Mouse (Mus musculus): ENCODE measurements around the gene Cd19. TPM values are rescaled to one million over a fixed set of nuclear protein-coding genes. Genes with fewer than 3 reads are reported as not detected.

The Cd19 gene
- total and polyA plus RNA-seq, 2 experiments: 0.18 to 1.7 TPM

GRCm38 (mm10) chr7:126444536-126444935 lies 29.8 kb upstream of the Cd19 start:
- no peaks in the 10 kb centered on the region for H3K79me2 ChIP-seq (ENCODE audit: control insufficient read depth, insufficient read depth, low read length)
- TF ChIP-seq POLR2A (IDR thresholded peaks at IDR 0.05; ENCODE audit: extremely low read depth, insufficient read depth, low read length): no peak
- no peak for TF ChIP-seq CTCF (IDR thresholded peaks at IDR 0.05; ENCODE audit: low read depth, low read length)
- H3K9ac ChIP-seq (ENCODE audit: low read depth, low read length): no peak overlapping the region
- no peak overlapping the region for H3K4me3 ChIP-seq (ENCODE audit: insufficient read depth, low read depth, low read length)
- no peaks in the 10 kb centered on the region for H3K4me1 ChIP-seq (ENCODE audit: control insufficient read depth, insufficient read depth, low read length)
- H3K27me3 ChIP-seq (ENCODE audit: control insufficient read depth, insufficient read depth, low read length): no peaks in the 10 kb centered on the region
- peaks cover 14% of the 10 kb centered on the region for H3K36me3 ChIP-seq (ENCODE audit: control insufficient read depth, insufficient read depth, low read length)
- no peak for DNase-seq (ENCODE audit: extremely low read depth, low read depth, low spot score)
- 98% methylated on average over 9 of the region's 9 CpGs for WGBS
- no peak overlapping the region for H3K27ac ChIP-seq (replicated peaks; ENCODE audit: insufficient read depth, low read depth, low read length)

- Histone ChIP-seq H3K4me1 (ENCODE audit: control insufficient read depth, insufficient read depth, low read length) (no peaks in the 10 kb centered on the region), H3K36me3 (ENCODE audit: control insufficient read depth, insufficient read depth, low read length) (peaks cover 14% of the 10 kb centered on the region), H3K27me3 (ENCODE audit: control insufficient read depth, insufficient read depth, low read length) (no peaks in the 10 kb centered on the region), H3K79me2 (ENCODE audit: control insufficient read depth, insufficient read depth, low read length) (no peaks in the 10 kb centered on the region), H3K4me3 (ENCODE audit: insufficient read depth, low read depth, low read length) (no peak overlapping the region), H3K27ac (replicated peaks; ENCODE audit: insufficient read depth, low read depth, low read length) (no peak overlapping the region), H3K9ac (ENCODE audit: low read depth, low read length) (no peak overlapping the region)
- no peak for DNase-seq (ENCODE audit: extremely low read depth, low read depth, low spot score)
- no peak for TF ChIP-seq POLR2A (IDR thresholded peaks at IDR 0.05; ENCODE audit: extremely low read depth, insufficient read depth, low read length)
- TF ChIP-seq CTCF (IDR thresholded peaks at IDR 0.05; ENCODE audit: low read depth, low read length): no peak
- 97% methylated on average over 10 of the region's 10 CpGs for WGBS
Observed at GRCm38 (mm10) chr7:126443997-126444396, 29.3 kb upstream of the Cd19 start.

- DNase-seq (ENCODE audit: extremely low read depth, low read depth, low spot score): no peak
- H3K79me2 ChIP-seq (ENCODE audit: control insufficient read depth, insufficient read depth, low read length): no peaks in the 10 kb centered on the region
- no peak overlapping the region for H3K27ac ChIP-seq (replicated peaks; ENCODE audit: insufficient read depth, low read depth, low read length)
- WGBS: 97% methylated on average over 9 of the region's 9 CpGs
- no peak overlapping the region for H3K4me3 ChIP-seq (ENCODE audit: insufficient read depth, low read depth, low read length)
- TF ChIP-seq POLR2A (IDR thresholded peaks at IDR 0.05; ENCODE audit: extremely low read depth, insufficient read depth, low read length): no peak
- no peak for TF ChIP-seq CTCF (IDR thresholded peaks at IDR 0.05; ENCODE audit: low read depth, low read length)
- no peak overlapping the region for H3K9ac ChIP-seq (ENCODE audit: low read depth, low read length)
- peaks cover 10% of the 10 kb centered on the region for H3K36me3 ChIP-seq (ENCODE audit: control insufficient read depth, insufficient read depth, low read length)
- H3K4me1 ChIP-seq (ENCODE audit: control insufficient read depth, insufficient read depth, low read length): no peaks in the 10 kb centered on the region
- H3K27me3 ChIP-seq (ENCODE audit: control insufficient read depth, insufficient read depth, low read length): no peaks in the 10 kb centered on the region
Observed at GRCm38 (mm10) chr7:126440134-126440533, 25.4 kb upstream of the Cd19 start.

- no peaks in the 10 kb centered on the region for H3K27me3 ChIP-seq (ENCODE audit: control insufficient read depth, insufficient read depth, low read length)
- H3K9ac ChIP-seq (ENCODE audit: low read depth, low read length): no peak overlapping the region
- H3K79me2 ChIP-seq (ENCODE audit: control insufficient read depth, insufficient read depth, low read length): no peaks in the 10 kb centered on the region
- 27% methylated on average over 8 of the region's 8 CpGs for WGBS
- no peak overlapping the region for H3K4me3 ChIP-seq (ENCODE audit: insufficient read depth, low read depth, low read length)
- DNase-seq (ENCODE audit: extremely low read depth, low read depth, low spot score): peak; percentile 28
- TF ChIP-seq CTCF (IDR thresholded peaks at IDR 0.05; ENCODE audit: low read depth, low read length) (peak; percentile 92), POLR2A (IDR thresholded peaks at IDR 0.05; ENCODE audit: extremely low read depth, insufficient read depth, low read length) (no peak)
- peaks cover 16% of the 10 kb centered on the region for H3K36me3 ChIP-seq (ENCODE audit: control insufficient read depth, insufficient read depth, low read length)
- H3K27ac ChIP-seq (replicated peaks; ENCODE audit: insufficient read depth, low read depth, low read length): no peak overlapping the region
- no peaks in the 10 kb centered on the region for H3K4me1 ChIP-seq (ENCODE audit: control insufficient read depth, insufficient read depth, low read length)
Observed at GRCm38 (mm10) chr7:126436851-126437250, 22.2 kb upstream of the Cd19 start.

- Histone ChIP-seq H3K27me3 (ENCODE audit: control insufficient read depth, insufficient read depth, low read length) (no peaks in the 10 kb centered on the region), H3K79me2 (ENCODE audit: control insufficient read depth, insufficient read depth, low read length) (no peaks in the 10 kb centered on the region), H3K4me3 (ENCODE audit: insufficient read depth, low read depth, low read length) (no peak overlapping the region), H3K4me1 (ENCODE audit: control insufficient read depth, insufficient read depth, low read length) (no peaks in the 10 kb centered on the region), H3K9ac (ENCODE audit: low read depth, low read length) (no peak overlapping the region), H3K36me3 (ENCODE audit: control insufficient read depth, insufficient read depth, low read length) (peaks cover 17% of the 10 kb centered on the region), H3K27ac (replicated peaks; ENCODE audit: insufficient read depth, low read depth, low read length) (no peak overlapping the region)
- TF ChIP-seq POLR2A (IDR thresholded peaks at IDR 0.05; ENCODE audit: extremely low read depth, insufficient read depth, low read length): no peak
- TF ChIP-seq CTCF (IDR thresholded peaks at IDR 0.05; ENCODE audit: low read depth, low read length): no peak
- WGBS: 81% methylated on average over 3 of the region's 3 CpGs
- DNase-seq (ENCODE audit: extremely low read depth, low read depth, low spot score): no peak
Observed at GRCm38 (mm10) chr7:126435801-126436200, 21.1 kb upstream of the Cd19 start.

- Histone ChIP-seq H3K79me2 (ENCODE audit: control insufficient read depth, insufficient read depth, low read length) (no peaks in the 10 kb centered on the region), H3K27me3 (ENCODE audit: control insufficient read depth, insufficient read depth, low read length) (no peaks in the 10 kb centered on the region), H3K4me1 (ENCODE audit: control insufficient read depth, insufficient read depth, low read length) (peaks cover 4% of the 10 kb centered on the region), H3K36me3 (ENCODE audit: control insufficient read depth, insufficient read depth, low read length) (peaks cover 17% of the 10 kb centered on the region), H3K4me3 (ENCODE audit: insufficient read depth, low read depth, low read length) (no peak overlapping the region), H3K27ac (replicated peaks; ENCODE audit: insufficient read depth, low read depth, low read length) (no peak overlapping the region), H3K9ac (ENCODE audit: low read depth, low read length) (no peak overlapping the region)
- no peak for DNase-seq (ENCODE audit: extremely low read depth, low read depth, low spot score)
- TF ChIP-seq CTCF (IDR thresholded peaks at IDR 0.05; ENCODE audit: low read depth, low read length) (no peak), POLR2A (IDR thresholded peaks at IDR 0.05; ENCODE audit: extremely low read depth, insufficient read depth, low read length) (no peak)
- WGBS: 94% methylated on average over 7 of the region's 7 CpGs
Observed at GRCm38 (mm10) chr7:126434726-126435125, 20.0 kb upstream of the Cd19 start.
